Mouse (Mus musculus): ENCODE measurements around the gene Sart1. TPM values are rescaled to one million over a fixed set of nuclear protein-coding genes. Genes with fewer than 3 reads are reported as not detected.
"Not testable (repeated sequence)": the region's sequence is repeated elsewhere in the genome, so short reads cannot be mapped to it uniquely, and the experiment has no call there.

Gene Sart1
- polyA plus RNA-seq, 1 experiment from 2014 or later, result 66.5 TPM

DNA sequence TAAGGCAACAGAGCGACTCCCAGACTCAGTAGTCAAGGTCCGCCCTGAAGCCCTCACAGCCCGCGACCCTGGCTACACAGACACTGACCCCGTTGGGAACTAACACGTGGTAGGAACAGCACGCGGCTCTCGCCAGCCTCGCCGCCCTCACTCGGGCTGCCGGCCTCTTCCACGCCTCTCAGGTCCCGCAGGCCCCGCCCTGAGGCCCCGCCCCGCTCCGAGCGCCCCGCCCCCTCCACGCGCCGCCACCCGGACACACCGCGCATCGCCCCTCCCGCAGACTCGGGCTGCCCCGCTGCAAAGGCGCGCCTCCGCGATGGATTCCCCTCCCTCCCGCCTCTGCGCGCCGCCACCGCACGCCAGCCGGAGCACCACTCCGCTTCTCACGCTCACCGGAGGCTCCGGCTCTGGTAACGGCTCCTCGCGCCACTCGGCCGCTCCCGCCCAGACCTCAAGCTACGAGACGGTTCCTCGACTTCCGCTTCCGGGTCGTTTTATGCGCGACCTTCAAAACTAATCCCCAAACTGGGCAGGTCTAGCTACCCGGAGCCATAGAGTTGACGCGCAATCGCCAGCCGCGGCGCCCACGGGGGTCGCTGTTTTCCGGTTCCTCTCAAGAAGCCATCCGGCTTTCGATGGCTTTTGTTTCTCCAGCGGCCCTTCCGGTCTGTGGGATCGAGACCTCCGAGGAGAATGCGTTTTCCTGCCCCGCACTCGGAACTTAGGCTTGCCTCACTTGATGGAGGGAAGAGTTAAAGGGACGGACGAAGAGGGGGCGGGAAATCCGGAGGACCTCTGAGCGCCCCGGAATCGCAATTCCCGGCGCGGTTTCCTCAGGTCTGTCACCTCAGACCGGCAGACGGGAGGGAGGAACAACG is 22.1 kb downstream of the Sart1 start, which contains the start of gene Eif1ad:
Eif1ad (plus strand) TSS at position 567 of the 878 bp plus-strand sequence.
- H3K9ac ChIP-seq (replicated peaks), result peak within 1 kb of the TSS; percentile 74
- H3K9me3 ChIP-seq (replicated peaks), result no peaks in the 10 kb centered on the region
- peak within 1 kb of the TSS; percentile 76 for H3K4me3 ChIP-seq (replicated peaks)
- H3K27ac ChIP-seq (replicated peaks), result peak within 1 kb of the TSS; percentile 95
- H3K4me2 ChIP-seq, result peak within 1 kb of the TSS; percentile 96
- no peaks in the 10 kb centered on the region for H3K27me3 ChIP-seq (replicated peaks)
- under 1% methylated on average over 77 of the region's 92 CpGs for WGBS
- H3K36me3 ChIP-seq, result peaks cover 47% of the 10 kb centered on the region
- H3K4me1 ChIP-seq, result peaks cover 29% of the 10 kb centered on the region
- peak; percentile 94 for ATAC-seq (ENCODE audit: low FRiP score)

DNA sequence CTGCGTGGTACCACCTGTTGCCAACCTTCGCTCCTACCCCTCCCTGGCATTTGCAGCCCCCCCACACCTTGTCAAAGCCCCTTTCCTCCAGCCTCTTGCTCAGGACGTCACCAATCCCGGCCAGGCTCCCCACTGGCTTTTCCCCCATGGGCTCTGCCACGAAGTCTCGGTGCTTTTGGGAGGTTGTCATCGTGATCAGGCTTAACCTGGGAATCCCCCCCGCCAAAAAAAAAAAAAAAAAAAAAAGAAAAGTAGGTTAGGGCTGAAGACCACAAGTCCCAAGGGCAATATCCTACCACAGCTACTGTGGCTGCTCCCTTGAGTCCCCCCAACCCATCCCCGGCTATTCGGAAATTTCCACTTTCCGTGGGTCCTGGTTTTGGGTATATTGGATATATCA is 22.8 kb downstream of the Sart1 start:
- peak overlapping the region; percentile 96 for H3K4me2 ChIP-seq
- peaks cover 29% of the 10 kb centered on the region for H3K4me1 ChIP-seq
- WGBS, result 18% methylated on average over 11 of the region's 11 CpGs
- peak overlapping the region; percentile 74 for H3K9ac ChIP-seq (replicated peaks)
- H3K36me3 ChIP-seq, result peaks cover 44% of the 10 kb centered on the region
- H3K4me3 ChIP-seq (replicated peaks), result peak overlapping the region; percentile 76
- H3K27me3 ChIP-seq (replicated peaks), result no peaks in the 10 kb centered on the region
- H3K9me3 ChIP-seq (replicated peaks), result no peaks in the 10 kb centered on the region
- H3K27ac ChIP-seq (replicated peaks), result peak overlapping the region; percentile 95
- ATAC-seq (ENCODE audit: low FRiP score), result no peak

DNA sequence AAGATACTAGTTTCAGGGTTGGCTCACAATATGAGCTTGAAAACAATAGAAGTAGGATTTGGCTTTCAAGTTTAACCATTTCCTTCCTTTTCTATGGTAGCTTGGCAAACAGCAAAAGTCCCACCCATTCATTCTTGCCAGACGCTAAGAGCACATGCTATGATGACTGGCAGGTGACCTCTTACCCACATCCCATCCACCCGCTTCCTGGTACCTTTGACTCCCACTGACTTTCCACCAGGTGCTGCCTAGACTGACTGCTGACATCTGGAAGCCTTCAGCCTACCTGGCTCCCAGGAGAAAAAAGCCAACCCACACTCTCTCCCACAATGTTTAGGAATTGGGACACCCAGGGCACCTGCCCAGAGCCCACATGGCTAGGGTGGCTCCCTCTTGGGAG is 24.4 kb downstream of the Sart1 start:
- no peak overlapping the region for H3K27ac ChIP-seq (replicated peaks)
- no peak for ATAC-seq (ENCODE audit: low FRiP score)
- no peaks in the 10 kb centered on the region for H3K27me3 ChIP-seq (replicated peaks)
- H3K4me2 ChIP-seq, result no peak overlapping the region
- 89% methylated on average over 2 of the region's 2 CpGs for WGBS
- H3K9ac ChIP-seq (replicated peaks), result no peak overlapping the region
- H3K4me1 ChIP-seq, result peaks cover 29% of the 10 kb centered on the region
- H3K4me3 ChIP-seq (replicated peaks), result no peak overlapping the region
- H3K9me3 ChIP-seq (replicated peaks), result no peaks in the 10 kb centered on the region
- H3K36me3 ChIP-seq, result peaks cover 28% of the 10 kb centered on the region

DNA sequence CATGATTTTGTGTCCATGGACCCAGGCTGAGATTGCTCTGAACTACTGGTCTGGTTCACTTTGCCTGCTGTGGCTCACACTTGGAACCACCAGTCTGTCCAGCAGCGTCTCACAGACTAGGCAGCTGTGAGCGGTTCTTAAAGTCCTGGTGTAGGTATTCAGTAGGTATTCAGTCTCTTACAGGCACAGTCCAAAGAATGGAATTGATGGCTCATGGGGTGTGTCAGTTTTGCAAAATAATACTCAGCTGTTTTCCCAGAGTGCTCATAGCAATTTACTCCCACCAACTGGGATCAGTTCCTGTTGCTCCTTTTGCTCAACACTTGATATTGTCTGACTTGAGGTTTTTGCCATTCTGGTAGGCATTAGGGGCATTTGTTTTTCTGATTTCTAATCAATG is 26.3 kb downstream of the Sart1 start:
- peaks cover 13% of the 10 kb centered on the region for H3K4me1 ChIP-seq
- H3K9ac ChIP-seq (replicated peaks), result no peak overlapping the region
- no peaks in the 10 kb centered on the region for H3K9me3 ChIP-seq (replicated peaks)
- no peak overlapping the region for H3K4me2 ChIP-seq
- no peak for ATAC-seq (ENCODE audit: low FRiP score)
- H3K27ac ChIP-seq (replicated peaks), result no peak overlapping the region
- no peak overlapping the region for H3K4me3 ChIP-seq (replicated peaks)
- H3K27me3 ChIP-seq (replicated peaks), result no peaks in the 10 kb centered on the region
- peaks cover 21% of the 10 kb centered on the region for H3K36me3 ChIP-seq
- WGBS, result 79% methylated on average over 2 of the region's 2 CpGs

DNA sequence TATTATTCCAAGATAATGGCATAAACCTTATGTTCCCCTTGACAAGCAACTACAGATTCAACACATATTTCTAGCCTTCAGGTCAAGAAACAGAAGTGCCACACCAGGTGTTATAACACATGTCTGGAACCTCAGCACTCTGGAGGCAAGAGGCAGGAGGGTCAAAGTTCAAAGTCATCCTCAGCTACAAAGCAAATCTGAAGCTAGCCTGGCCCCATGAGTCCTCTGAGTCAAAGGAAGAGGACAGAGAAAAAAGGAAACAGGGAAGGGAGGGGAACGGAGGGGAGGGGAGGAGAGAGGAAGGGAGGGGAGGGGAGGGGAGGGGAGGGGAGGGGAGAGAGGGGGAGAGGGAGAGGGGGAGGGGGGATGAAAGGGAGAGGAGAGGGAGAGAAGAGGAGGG is 32.4 kb downstream of the Sart1 start:
- Histone ChIP-seq H3K4me3 (replicated peaks) (no peak overlapping the region), H3K36me3 (no peaks in the 10 kb centered on the region), H3K9me3 (replicated peaks) (no peaks in the 10 kb centered on the region), H3K4me2 (no peak overlapping the region), H3K4me1 (no peaks in the 10 kb centered on the region), H3K27me3 (replicated peaks) (no peaks in the 10 kb centered on the region), H3K27ac (replicated peaks) (no peak overlapping the region), H3K9ac (replicated peaks) (no peak overlapping the region)
- no peak for ATAC-seq (ENCODE audit: low FRiP score)
- no CpG with 5 or more reads among the region's 1 CpGs for WGBS

DNA sequence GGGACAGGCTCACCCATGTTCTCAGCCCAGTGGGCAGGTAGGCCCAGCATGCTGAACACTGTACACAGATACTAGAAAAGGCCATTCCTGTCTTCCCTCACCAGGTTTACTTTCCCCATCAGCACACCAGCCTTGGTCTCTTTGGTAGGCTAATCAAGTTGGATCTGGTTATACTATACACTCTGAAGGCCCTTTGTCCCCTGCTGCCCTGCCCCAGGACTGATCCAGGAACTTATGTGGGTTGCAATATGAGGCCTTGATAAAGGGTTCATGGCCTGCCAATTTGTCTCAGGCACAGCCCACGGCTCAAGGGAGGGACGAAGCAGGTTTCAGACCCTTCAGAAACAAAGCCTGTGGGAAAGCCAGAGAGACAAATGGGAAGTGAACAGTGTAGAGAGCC is 34.9 kb downstream of the Sart1 start:
- Histone ChIP-seq H3K9ac (replicated peaks) (no peak overlapping the region), H3K4me1 (peaks cover 6% of the 10 kb centered on the region), H3K27me3 (replicated peaks) (no peaks in the 10 kb centered on the region; the same call in 1 of the 2 replicates), H3K9me3 (replicated peaks) (no peaks in the 10 kb centered on the region), H3K4me2 (no peak overlapping the region), H3K4me3 (replicated peaks) (no peak overlapping the region), H3K27ac (replicated peaks) (no peak overlapping the region), H3K36me3 (no peaks in the 10 kb centered on the region)
- WGBS, result 90% methylated on average over 2 of the region's 2 CpGs
- ATAC-seq (ENCODE audit: low FRiP score), result no peak

DNA sequence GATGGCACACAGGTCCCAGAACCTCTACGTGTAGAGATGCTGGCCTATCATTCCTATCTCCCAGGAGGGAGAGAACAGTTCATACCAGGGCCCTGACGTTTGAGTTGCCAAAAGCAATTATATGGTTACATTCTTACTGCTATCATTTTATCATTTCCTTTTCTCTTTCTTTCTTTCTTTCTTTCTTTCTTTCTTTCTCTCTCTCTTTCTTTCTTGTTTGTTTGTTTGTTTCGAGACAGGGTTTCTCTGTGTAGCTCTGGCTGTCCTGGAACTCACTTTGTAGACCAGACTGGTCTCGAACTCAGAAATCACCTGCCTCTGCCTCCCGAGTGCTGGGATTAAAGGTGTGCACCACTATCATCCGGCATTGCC is 39.0 kb downstream of the Sart1 start, which contains the start of gene Cst6:
Cst6 (minus strand) TSS at position 73 of the 372 bp plus-strand sequence.
- 59% methylated on average over 6 of the region's 6 CpGs for WGBS
- H3K4me1 ChIP-seq; H3K27ac ChIP-seq (replicated peaks); H3K27me3 ChIP-seq (replicated peaks); H3K36me3 ChIP-seq; ATAC-seq (ENCODE audit: low FRiP score); H3K9me3 ChIP-seq (replicated peaks): not testable (repeated sequence)
- H3K4me2 ChIP-seq, result peak within 1 kb of the TSS; percentile 79
- peak within 1 kb of the TSS; percentile 57 for H3K9ac ChIP-seq (replicated peaks)
- peak within 1 kb of the TSS; percentile 39 for H3K4me3 ChIP-seq (replicated peaks)

DNA sequence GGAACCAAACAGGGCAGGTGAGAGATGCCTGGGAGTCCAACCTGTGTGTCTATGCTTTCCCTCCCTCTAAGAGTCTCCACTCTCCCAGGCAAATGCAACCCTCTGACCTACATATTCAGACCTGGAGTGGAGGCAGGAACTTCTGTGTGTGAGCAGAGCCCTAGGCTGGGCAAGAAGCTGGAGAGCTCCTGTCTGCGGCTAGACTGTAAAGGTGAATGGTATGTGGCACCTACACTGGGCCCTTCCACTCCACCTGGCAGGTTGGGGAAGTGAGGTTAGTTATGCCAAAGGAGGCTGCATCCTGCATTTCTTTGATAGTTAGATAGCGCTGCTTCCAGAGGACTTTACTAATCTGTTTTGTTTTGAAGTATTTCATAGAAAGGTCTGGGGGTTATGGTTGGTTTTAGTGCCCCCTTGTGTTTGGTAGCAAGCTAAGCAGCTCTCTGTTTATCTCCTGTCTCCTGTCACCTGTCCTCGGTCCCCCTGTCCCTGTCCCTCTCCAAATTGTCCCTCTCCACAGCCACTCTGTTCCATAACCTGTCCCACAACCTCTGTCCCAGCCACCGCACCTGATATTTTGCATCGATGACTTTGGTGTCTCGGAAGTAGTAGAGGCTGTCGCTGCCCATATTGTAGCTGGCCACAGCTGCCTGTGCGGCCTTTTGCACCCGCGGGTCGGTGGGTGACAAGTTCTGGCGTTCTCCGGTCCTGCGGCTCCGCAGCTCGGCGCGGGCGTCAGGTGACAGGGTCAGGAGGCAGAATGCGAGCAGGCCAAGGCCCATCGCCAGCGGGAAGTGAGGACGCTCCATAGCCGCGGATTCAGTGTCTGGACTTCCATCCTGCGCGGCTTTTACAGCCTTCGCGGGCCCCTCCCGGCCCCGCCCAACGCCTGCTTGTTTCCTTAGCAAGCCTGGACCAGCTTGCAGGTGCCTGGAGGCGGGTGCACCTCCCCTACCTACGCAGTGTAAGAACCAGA is 39.7 kb downstream of the Sart1 start:
- ATAC-seq (ENCODE audit: low FRiP score), result no peak; the same call in 1 of the 2 replicates
- no peaks in the 10 kb centered on the region; the same call in 1 of the 2 replicates for H3K27me3 ChIP-seq (replicated peaks)
- 4% methylated on average over 34 of the region's 34 CpGs for WGBS
- H3K9ac ChIP-seq (replicated peaks), result peak overlapping the region; percentile 57
- no peaks in the 10 kb centered on the region for H3K36me3 ChIP-seq
- peaks cover 6% of the 10 kb centered on the region for H3K4me1 ChIP-seq
- peak overlapping the region; percentile 39 for H3K4me3 ChIP-seq (replicated peaks)
- peak overlapping the region; percentile 79 for H3K4me2 ChIP-seq
- H3K9me3 ChIP-seq (replicated peaks), result no peaks in the 10 kb centered on the region
- H3K27ac ChIP-seq (replicated peaks), result no peak overlapping the region

DNA sequence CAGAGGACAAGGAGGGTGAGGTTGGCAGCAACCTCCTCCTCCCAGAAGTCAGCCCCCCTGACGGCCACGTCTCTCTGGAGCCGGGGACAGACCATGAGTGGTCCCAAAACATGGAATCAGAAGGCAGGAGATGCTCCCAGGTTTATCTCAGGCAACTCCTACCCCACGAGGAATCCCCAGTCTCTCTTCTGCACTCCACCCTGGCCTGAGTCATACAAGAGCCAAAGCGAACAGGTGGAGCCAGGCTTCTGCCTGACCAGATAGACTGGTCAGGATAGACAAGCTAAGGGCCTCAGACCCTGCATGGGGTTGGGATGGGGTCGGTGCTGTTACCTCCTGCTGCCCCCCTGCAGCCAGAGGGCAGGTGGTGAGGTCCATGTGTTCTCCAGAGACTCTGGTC is 40.4 kb downstream of the Sart1 start:
- H3K4me1 ChIP-seq, result peaks cover 6% of the 10 kb centered on the region
- ATAC-seq (ENCODE audit: low FRiP score), result no peak
- H3K4me3 ChIP-seq (replicated peaks), result no peak overlapping the region
- no peak overlapping the region for H3K4me2 ChIP-seq
- no peaks in the 10 kb centered on the region for H3K36me3 ChIP-seq
- no peak overlapping the region for H3K9ac ChIP-seq (replicated peaks)
- no peaks in the 10 kb centered on the region; the same call in 1 of the 2 replicates for H3K27me3 ChIP-seq (replicated peaks)
- no peak overlapping the region for H3K27ac ChIP-seq (replicated peaks)
- 81% methylated on average over 6 of the region's 6 CpGs for WGBS
- no peaks in the 10 kb centered on the region for H3K9me3 ChIP-seq (replicated peaks)

DNA sequence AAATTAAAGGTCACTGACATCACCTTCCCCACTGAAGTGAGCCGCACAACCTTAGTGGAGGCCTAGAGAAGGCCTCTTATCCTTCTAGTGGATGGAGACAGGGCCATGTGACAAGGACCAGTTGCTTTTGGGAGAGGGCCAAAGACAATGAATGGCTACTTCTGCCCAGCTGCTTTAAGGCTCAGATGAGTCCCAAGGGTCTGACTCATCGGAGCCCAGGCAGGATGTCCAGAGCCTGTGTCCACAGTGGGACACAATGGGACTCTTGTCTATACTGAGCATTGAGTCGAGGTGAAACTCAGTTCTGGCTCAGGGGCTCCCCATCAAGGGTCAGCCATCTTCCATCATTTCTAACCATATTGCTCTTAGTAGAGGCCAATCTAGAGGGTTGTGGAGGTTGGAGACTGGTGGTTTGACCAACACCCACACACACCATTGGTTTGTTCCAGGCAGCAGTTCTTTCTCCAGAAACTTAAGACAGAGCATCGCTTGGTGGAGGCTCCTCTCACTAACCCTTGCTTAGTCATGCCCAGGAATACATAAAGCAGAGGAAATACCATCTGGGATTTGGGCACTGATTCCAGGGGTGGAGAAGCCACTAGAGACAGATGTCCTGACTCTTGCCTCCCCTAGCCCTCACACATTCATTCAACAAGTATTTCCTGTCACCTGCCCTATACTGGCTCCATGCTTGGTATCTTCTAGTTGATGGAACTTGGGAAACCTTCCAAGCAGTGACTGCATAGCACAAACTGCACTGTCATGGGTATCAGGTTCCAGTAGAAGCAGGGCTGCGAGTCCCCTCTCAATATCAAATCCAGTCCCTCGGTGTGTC is 43.0 kb downstream of the Sart1 start:
- Histone ChIP-seq H3K36me3 (no peaks in the 10 kb centered on the region), H3K27ac (replicated peaks) (no peak overlapping the region), H3K27me3 (replicated peaks) (no peaks in the 10 kb centered on the region; the same call in 1 of the 2 replicates), H3K4me2 (no peak overlapping the region), H3K9me3 (replicated peaks) (no peaks in the 10 kb centered on the region), H3K4me3 (replicated peaks) (no peak overlapping the region), H3K9ac (replicated peaks) (no peak overlapping the region), H3K4me1 (peaks cover 6% of the 10 kb centered on the region)
- WGBS, result 76% methylated on average over 6 of the region's 6 CpGs
- ATAC-seq (ENCODE audit: low FRiP score), result no peak

DNA sequence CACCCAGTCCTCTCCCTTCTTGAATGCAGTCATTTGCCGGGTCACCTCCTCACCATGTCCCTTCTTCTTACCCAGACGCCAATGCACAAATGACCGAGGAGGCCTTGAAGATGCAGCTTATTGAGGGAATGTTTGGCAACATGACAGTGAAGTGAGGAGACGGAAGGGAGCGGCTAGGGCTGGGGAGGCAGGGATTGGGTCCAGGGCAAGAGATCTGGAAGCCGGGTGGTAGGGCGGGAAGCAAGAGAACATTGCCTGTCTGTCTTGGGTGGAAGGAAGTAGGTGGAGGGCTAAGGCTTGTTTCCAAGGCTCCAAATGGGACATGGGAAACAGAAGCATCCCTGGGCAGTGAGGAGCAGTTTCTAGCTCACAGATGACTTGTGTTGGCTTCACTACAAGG is 47.1 kb downstream of the Sart1 start:
- H3K4me2 ChIP-seq, result no peak overlapping the region
- H3K9me3 ChIP-seq (replicated peaks), result no peaks in the 10 kb centered on the region
- no peak overlapping the region for H3K4me3 ChIP-seq (replicated peaks)
- no peak for ATAC-seq (ENCODE audit: low FRiP score)
- H3K27ac ChIP-seq (replicated peaks), result no peak overlapping the region
- no peaks in the 10 kb centered on the region for H3K4me1 ChIP-seq
- H3K36me3 ChIP-seq, result no peaks in the 10 kb centered on the region
- 87% methylated on average over 7 of the region's 7 CpGs for WGBS
- H3K9ac ChIP-seq (replicated peaks), result no peak overlapping the region
- no peaks in the 10 kb centered on the region for H3K27me3 ChIP-seq (replicated peaks)
